Mouse (Mus musculus): ENCODE data around the gene Slc7a6os. TPM values are rescaled to one million over a fixed set of nuclear protein-coding genes. Genes with fewer than 3 reads are reported as not detected.
"Not testable (repeated sequence)": the region's sequence is repeated elsewhere in the genome, so short reads cannot be mapped to it uniquely, and the experiment has no call there.

Slc7a6os gene
- total RNA-seq, 2 experiments from 2014 or later = 28.5 to 29.4 TPM

DNA sequence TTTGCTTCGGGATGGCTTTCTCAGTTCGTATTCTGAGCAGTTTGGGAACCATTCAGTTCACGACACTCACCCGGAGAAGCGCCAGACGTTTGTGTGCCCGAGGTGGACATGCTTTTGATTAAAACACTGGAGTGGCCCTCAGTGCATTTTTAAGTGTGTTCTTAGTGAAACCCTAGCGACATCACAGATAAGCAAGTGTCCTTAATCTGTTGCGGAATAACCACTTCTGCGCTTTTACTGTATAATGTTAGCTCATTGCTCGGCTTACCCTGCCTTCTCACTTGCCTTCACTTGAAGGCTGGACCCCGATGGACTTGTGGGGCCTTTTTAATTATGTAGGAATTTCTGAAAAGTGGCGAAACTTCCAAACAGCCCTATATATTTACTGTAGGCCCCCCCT is 686 bp upstream of the Slc7a6os start:
- no peak for TF ChIP-seq CTCF (IDR thresholded peaks at IDR 0.05)
- Histone ChIP-seq H3K27ac (peak overlapping the region; percentile 76), H3K4me3 (peak overlapping the region; percentile 89)
- DNase-seq (ENCODE audit: extremely low spot score in 1 of 2, low spot score in 2 of 2) = no peak
- intact Hi-C loops (cut with DNase I) = loop anchor here (2.0 to 10.0 kb wide), 4 partner anchors 43 to 1153 kb away; partner anchors contain the start of genes Slc7a6 and Smpd3

DNA sequence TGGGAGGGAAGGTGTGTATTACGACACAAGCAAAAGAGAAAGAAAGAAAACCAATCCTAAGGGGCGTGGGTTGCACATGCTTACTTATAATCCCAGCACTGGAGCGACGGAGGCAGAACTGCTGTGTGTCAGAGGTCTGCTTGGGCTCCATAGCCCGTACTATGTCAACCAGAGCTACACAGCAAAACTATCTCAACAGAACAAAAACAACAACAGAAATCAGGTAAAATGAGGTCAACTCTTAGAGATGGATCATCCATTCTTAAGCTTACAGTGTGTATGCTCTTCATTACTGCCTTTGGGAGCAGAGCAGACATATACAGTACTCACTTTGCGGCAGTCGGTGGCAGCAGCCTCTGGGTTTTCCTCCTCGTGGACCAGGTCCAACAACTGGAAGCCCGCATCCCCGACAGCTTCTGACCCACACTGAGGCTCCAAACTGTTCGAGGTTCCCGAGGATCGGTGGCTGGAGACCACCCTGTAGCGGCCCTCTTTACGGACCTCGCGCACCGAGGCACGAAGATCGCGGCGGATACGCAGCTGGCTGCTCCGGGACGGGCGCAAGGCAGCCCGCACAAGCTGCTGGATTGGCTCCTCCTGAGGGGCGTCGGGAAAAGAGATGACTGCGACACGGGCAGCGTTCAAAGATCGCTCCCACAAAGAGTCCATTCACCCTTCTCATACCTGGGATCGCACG is 552 bp downstream of the Slc7a6os start:
- no peak for DNase-seq (ENCODE audit: extremely low spot score in 1 of 2, low spot score in 2 of 2)
- TF ChIP-seq CTCF (IDR thresholded peaks at IDR 0.05) = no peak
- intact Hi-C loops (cut with DNase I) = loop anchor here (2.0 to 10.0 kb wide), 4 partner anchors 41 to 1155 kb away; partner anchors contain the start of genes Slc7a6 and Smpd3
- Histone ChIP-seq H3K27ac (peak overlapping the region; percentile 96), H3K4me3 (peak overlapping the region; percentile 89)

DNA sequence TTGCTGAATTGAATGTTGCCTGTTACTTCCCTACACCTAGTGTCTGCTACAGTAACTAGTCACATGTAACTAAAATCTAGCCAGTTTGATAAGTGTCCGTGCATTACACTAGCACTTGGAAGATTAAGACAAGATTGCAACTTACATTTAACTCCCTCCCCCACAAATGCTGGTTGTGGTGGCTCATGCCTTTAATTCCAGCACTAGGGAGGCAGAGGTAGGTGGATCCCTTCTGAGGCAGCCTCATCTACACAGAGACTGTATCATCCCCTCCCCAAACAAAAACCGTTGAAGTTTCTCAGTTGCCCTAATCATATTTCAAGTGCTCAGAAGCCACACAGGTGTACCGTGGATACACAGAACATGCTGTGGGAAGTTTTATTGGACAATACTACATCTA is 11.1 kb downstream of the Slc7a6os start:
- intact Hi-C loops (cut with DNase I) = loop anchor here (2.0 kb wide), 2 partner anchors 35 to 59 kb away; no protein-coding TSS in a partner anchor
- H3K27ac ChIP-seq; DNase-seq (ENCODE audit: extremely low spot score in 1 of 2, low spot score in 2 of 2); H3K4me3 ChIP-seq: not testable (repeated sequence)

DNA sequence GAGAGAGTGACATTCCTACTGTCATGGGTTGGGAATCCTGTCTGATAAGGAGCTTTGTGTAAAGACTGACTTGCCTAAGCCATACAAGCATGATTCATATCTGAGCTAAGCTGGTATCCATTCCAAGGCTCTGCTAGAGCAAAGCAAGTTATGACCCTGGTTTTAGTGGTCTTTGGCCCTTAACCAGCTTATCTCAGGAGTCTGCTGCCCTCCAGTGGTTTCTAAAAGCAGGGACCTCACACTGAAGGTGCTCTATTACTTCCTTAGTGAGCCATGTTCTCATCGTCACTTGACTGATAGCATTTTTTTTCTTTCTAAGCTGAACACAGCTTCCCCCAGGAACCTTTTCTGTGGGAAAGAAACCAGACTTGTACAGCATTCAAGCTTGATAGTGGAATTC is 12.0 kb downstream of the Slc7a6os start:
- H3K27ac ChIP-seq = peak overlapping the region; percentile 9; the same call in 1 of the 2 replicates
- no peak for DNase-seq (ENCODE audit: extremely low spot score in 1 of 2, low spot score in 2 of 2)
- H3K4me3 ChIP-seq = no peak overlapping the region
- intact Hi-C loops (cut with DNase I) = loop anchor here (2.0 kb wide), 2 partner anchors 34 to 58 kb away; no protein-coding TSS in a partner anchor
- peak; percentile 71 for TF ChIP-seq CTCF (IDR thresholded peaks at IDR 0.05)

DNA sequence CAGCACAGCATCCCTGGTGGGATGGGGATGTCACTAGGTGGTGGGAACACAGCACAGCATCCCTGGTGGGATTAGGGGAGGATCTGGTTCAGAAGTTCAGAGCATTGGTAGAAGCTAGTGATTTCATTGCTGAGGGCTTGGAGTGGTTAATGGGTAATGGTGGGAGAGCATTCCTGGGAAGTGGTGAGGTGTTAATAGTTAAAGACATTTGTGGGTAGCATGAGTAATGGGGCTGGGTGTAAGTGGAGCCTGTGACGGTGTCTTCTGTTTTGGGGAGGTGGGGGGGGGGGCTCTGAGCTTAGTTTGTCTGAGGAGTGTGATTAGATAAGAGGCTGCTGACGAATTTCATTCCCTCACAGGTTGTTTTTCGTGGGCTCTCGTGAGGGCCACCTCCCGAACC is 16.7 kb downstream of the Slc7a6os start:
- intact Hi-C loops (cut with DNase I) = no loop called here
- no peak for DNase-seq (ENCODE audit: extremely low spot score in 1 of 2, low spot score in 2 of 2)
- Histone ChIP-seq H3K27ac (no peak overlapping the region), H3K4me3 (no peak overlapping the region)
- TF ChIP-seq CTCF (IDR thresholded peaks at IDR 0.05) = no peak

DNA sequence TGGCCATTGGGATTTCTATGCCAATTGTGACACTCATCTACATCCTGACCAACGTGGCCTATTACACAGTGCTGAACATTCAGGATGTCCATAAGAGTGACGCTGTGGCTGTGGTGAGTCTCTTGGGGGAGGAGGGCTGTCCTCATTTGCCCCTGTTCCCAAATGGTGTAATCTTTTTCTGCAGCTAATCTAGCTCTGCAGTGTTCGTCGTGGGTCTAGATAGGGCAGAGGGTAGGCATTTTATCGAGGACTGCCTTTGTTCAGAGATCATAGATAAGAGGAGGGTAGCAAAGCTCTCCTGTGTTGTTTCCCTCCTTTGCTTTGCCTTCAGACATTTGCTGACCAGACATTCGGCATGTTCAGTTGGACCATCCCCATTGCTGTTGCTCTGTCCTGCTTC is 17.6 kb downstream of the Slc7a6os start:
- DNase-seq (ENCODE audit: extremely low spot score in 1 of 2, low spot score in 2 of 2) = no peak
- TF ChIP-seq CTCF (IDR thresholded peaks at IDR 0.05) = no peak
- Histone ChIP-seq H3K4me3 (no peak overlapping the region), H3K27ac (no peak overlapping the region)
- intact Hi-C loops (cut with DNase I) = no loop called here

DNA sequence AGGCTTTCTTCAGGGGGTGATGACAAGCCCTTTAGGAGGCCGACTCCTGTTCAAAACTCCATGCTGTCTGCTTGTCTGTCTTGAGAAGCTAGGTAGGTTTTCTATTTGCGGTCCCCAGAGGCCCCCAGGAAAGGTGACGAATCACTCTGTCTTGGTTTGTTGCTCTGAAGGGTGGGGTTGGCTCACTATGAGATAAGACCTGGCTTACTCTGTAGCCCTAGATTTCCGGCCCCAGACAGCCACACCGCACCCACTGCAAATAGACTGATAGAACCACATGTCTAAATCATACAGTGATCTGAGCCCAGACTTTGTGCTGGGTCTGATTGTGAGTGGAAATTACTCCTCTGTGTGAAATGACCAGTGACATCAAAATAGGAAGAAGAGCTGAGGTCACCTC is 19.1 kb downstream of the Slc7a6os start:
- TF ChIP-seq CTCF (IDR thresholded peaks at IDR 0.05) = no peak
- DNase-seq (ENCODE audit: extremely low spot score in 1 of 2, low spot score in 2 of 2) = no peak
- intact Hi-C loops (cut with DNase I) = no loop called here
- no peak overlapping the region for H3K4me3 ChIP-seq
- no peak overlapping the region for H3K27ac ChIP-seq

DNA sequence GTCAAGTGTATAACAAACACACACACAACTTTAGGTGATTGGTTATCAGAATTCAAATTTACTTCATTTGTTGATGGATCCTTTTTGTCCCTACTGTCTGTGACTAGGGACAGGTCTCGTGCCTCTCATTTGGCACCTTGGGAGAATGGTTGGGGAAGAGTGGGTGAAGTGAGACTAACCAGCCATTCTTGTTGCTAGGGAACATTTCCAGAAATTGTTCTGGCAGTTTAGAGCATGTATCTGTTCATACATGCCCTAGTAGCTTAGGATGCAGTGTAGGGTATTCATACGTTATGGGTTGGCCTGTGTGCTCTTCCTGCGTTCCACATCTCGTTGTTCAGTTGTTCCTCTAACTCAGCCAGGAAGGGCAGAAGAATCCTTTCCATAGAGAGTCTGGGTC is 21.6 kb downstream of the Slc7a6os start:
- TF ChIP-seq CTCF (IDR thresholded peaks at IDR 0.05) = no peak
- no peak overlapping the region for H3K4me3 ChIP-seq
- no peak for DNase-seq (ENCODE audit: extremely low spot score in 1 of 2, low spot score in 2 of 2)
- intact Hi-C loops (cut with DNase I) = no loop called here
- no peak overlapping the region for H3K27ac ChIP-seq

DNA sequence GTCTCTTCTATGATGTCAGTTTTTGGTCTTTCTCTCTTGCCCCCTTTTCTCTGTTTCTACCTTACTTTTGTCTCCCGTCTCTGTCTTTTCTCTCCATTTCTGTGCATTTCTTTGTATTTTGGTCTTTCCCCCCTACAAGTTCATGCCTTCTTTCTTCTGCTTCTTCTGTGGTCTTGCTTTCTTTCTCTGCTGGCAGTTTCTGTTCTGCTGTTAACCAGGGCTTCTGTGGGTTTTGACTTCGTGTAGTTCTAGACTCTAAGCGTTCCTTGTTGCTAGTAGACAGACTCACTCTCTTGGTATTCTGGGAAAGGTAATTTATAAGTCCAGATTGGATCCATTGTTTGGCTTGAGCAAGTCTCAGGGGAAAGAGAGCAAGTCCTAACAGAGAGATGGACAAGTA is 24.3 kb downstream of the Slc7a6os start:
- TF ChIP-seq CTCF (IDR thresholded peaks at IDR 0.05) = no peak
- intact Hi-C loops (cut with DNase I) = no loop called here
- no peak overlapping the region for H3K27ac ChIP-seq
- DNase-seq (ENCODE audit: extremely low spot score in 1 of 2, low spot score in 2 of 2) = no peak
- H3K4me3 ChIP-seq = no peak overlapping the region

DNA sequence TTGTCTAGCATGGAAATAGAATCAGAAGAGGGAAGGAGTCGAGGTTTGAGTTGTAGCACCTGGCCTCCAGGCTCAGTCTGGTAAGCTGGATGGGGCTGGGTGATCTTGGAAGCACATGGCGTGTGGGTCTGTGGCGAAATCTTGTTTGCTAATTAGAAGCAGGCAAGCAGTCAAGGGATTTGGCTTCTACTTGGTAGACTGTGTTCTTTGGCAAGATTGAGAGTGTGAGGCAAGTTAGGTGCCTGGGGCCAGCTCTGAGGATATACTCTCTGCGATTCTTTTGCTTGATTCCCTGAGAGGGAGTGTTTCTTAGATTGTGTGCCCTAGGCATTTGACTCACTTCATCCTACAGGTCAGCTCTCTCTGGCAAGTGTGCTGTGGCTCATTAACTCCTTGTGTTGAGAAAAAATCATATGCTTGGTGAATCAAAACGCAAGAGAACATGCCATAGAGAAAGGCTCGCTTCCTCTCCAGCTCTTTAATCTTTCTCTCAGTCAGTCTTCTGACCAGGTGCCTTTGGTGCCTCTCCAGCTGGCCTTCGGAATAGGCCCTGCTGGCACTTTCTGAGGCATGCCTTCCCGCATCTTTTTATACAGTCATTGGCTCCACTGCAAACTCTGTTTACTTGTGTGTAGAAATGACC is 25.0 kb downstream of the Slc7a6os start:
- DNase-seq (ENCODE audit: extremely low spot score in 1 of 2, low spot score in 2 of 2) = no peak
- TF ChIP-seq CTCF (IDR thresholded peaks at IDR 0.05) = no peak
- H3K27ac ChIP-seq = no peak overlapping the region
- no peak overlapping the region for H3K4me3 ChIP-seq
- intact Hi-C loops (cut with DNase I) = no loop called here

DNA sequence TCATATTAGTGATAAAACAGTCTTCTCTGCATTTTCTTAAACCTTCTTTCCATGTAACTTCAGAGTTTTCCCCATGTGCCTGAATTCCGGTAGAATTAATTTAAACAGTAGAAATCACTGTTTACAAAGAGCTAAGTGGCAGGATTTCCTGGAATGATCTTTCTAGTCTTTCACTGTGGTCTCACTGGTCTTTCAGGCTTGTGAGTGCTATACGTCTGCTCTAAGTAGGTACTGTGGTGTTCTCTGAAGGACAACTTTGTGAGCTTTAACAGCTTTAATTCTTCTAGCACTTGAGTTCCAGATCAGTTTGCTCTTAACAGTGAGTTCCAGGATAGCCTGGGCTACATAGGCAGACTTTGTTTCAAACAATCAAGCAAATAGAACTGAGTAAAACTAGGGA is 32.3 kb downstream of the Slc7a6os start:
- TF ChIP-seq CTCF (IDR thresholded peaks at IDR 0.05) = no peak
- intact Hi-C loops (cut with DNase I) = no loop called here
- no peak for DNase-seq (ENCODE audit: extremely low spot score in 1 of 2, low spot score in 2 of 2)
- Histone ChIP-seq H3K4me3 (no peak overlapping the region), H3K27ac (no peak overlapping the region)

DNA sequence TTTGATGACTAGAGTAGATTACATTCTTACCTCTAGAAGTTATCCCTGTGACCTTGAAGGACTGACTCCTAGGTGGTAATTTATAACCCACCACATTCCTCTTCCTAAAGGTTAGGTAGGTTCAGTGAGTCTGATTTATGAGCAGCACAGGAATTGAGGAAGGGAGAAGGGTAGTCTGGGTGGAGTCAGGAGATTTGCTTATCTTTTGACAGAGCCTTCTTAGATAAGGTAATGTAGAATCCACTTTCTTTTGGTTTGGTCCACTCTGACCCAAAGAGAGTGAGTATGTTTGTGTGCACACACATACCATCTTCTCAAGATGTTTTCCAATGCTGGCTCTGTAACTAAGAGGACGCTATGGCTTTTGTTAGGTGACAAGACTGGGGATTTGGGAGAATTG is 33.1 kb downstream of the Slc7a6os start:
- no peak for TF ChIP-seq CTCF (IDR thresholded peaks at IDR 0.05)
- intact Hi-C loops (cut with DNase I) = no loop called here
- DNase-seq (ENCODE audit: extremely low spot score in 1 of 2, low spot score in 2 of 2) = no peak
- Histone ChIP-seq H3K27ac (no peak overlapping the region), H3K4me3 (no peak overlapping the region)

DNA sequence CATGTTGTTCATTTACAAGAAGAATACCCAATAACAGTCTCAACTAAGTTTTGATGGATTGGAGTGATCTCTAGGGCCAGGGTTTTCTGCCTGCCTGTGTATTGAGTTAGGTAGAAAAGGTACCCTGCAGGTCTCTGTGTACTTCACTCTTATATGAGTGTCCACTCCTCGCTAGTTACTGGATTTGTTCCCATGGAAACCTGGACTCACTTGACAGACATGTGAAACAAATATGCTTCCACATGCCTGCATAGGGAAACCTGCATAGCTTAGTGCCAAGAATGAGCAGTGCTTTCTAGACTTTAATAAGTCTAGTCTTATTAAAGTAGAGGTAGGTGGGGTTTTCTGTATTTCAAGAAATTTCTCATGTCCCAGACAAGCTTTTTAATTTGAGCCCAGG is 33.8 kb downstream of the Slc7a6os start:
- H3K27ac ChIP-seq = no peak overlapping the region
- intact Hi-C loops (cut with DNase I) = no loop called here
- no peak for TF ChIP-seq CTCF (IDR thresholded peaks at IDR 0.05)
- H3K4me3 ChIP-seq = no peak overlapping the region
- DNase-seq (ENCODE audit: extremely low spot score in 1 of 2, low spot score in 2 of 2) = no peak
